Mouse (Mus musculus): Measurements from ENCODE around the gene Zer1. TPM values are rescaled to one million over a fixed set of nuclear protein-coding genes. Genes with fewer than 3 reads are reported as not detected.
"Not testable (repeated sequence)": the region's sequence is repeated elsewhere in the genome, so short reads cannot be mapped to it uniquely, and the experiment has no call there.

Zer1 gene
- total and polyA plus RNA-seq, 2 experiments from 2014 or later = 10.3 to 70.2 TPM

DNA sequence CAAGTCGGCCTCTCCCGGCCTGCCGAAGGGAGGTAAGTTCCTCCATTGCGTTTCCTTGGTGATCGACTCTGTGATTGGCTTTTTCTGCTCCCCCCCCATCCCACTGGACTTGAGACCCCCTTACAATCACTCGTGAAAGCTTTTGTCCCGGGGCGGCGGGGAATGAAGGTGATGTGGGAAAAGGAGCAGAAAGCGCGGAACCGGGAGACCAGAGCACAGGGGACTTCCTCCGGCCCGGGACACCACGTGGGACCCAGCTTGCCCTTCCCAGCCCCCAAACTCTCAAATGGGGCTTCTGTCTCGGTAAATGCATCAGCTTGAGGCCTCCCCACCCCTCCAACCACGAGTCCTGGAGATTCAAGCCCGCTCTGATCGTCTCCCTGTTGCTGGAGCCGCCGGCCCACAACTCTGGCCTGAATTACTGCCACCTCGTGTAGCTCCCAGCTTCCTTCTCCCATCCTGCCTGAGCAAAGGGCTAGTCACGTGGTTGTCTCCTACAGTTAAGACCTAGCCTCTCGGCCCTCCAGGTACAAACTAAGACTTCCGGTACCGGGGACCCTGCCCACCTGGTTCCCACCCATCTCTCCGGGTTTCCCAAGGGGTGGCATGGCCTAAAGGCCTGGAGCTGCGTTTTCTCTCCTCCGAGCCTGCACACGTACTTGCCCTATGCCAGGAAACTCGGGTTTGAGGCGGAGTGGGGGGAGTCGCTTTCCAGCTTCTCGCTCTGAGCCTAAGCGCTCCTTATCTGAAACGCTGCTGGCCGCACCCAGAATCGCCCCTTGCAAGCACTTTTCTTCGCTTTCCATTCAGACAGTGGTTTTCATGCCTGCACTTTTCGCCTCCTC, 61.9 kb downstream of the Zer1 start:
- H3K27me3 ChIP-seq (ENCODE audit: insufficient read depth, low read length) = no peaks in the 10 kb centered on the region
- under 1% methylated on average over 40 of the region's 40 CpGs for WGBS
- peak overlapping the region; percentile 69 for H3K27ac ChIP-seq (ENCODE audit: low read depth, low read length)
- peak overlapping the region; percentile 47 for H3K4me3 ChIP-seq (ENCODE audit: low read depth, low read length)
- ATAC-seq (no peak), DNase-seq (peak; percentile 60)
- H3K9ac ChIP-seq = peak overlapping the region; percentile 57
- no peaks in the 10 kb centered on the region for H3K36me3 ChIP-seq (ENCODE audit: insufficient read depth)
- no peak for TF ChIP-seq CTCF (IDR thresholded peaks at IDR 0.05; ENCODE audit: low read depth)
- peak overlapping the region; percentile 91 for H3K4me2 ChIP-seq (ENCODE audit: low read depth)
- peaks cover 8% of the 10 kb centered on the region; the same call in 1 of the 2 replicates for H3K4me1 ChIP-seq (ENCODE audit: insufficient read depth)
- H3K9me3 ChIP-seq (ENCODE audit: low read length) = no peaks in the 10 kb centered on the region

DNA sequence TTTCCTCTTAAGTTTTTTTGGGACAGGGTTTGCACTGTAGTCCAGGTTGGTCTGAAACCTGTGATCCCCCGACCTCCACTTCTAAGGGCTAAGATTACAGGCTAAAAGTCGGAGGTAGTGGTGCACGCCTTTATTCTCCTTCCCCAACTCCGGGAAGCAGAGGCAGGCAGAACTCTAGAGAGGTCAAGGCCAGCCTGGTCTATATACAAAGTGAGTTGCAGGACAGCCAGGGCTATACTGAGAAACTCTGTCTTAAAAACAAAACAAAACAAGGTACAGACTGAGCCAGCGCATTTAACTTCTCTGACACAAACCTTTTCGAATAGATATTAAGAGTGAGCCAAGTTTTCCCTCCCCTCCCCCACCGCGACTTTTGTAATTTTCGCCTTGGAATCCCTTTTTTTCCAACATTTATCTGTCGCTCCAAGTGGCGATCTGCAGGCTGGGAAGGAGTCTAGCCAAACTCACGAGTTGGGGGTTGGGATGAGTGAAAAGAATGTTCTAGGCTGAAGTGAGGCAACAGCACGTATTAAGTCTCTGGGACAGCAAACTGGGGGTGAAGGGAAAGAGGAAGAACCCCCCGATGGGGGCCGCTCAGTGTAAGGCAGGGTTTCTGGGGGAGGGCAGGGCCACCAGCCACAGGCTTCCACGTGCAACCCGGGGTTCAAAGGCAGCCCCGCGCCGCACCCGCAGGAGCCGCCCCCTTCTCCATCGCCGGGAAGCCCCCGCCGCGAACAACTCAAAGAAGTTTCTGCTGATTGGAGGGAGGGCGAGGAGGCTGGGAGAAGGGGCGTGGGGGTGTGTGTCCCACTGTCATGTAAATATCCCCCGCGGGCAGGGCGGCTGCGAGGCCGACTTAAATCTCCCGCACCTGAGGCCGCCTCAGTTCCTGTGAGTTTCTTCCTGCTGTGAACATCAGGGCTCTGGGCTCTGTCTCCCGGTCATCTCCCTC, 62.9 kb downstream of the Zer1 start:
- Histone ChIP-seq H3K36me3 (ENCODE audit: insufficient read depth) (no peaks in the 10 kb centered on the region), H3K4me3 (ENCODE audit: low read depth, low read length) (peak overlapping the region; percentile 47), H3K27ac (ENCODE audit: low read depth, low read length) (0 out of 2 replicates have a peak overlapping the region, but pooled peaks have one; percentile 29), H3K9ac (peak overlapping the region; percentile 57), H3K4me2 (ENCODE audit: low read depth) (peak overlapping the region; percentile 91), H3K9me3 (ENCODE audit: low read length) (no peaks in the 10 kb centered on the region), H3K4me1 (ENCODE audit: insufficient read depth) (peaks cover 8% of the 10 kb centered on the region; the same call in 1 of the 2 replicates), H3K27me3 (ENCODE audit: insufficient read depth, low read length) (no peaks in the 10 kb centered on the region)
- DNase-seq = peak; percentile 50
- WGBS = 15% methylated on average over 33 of the region's 37 CpGs
- ATAC-seq = no peak
- TF ChIP-seq CTCF (IDR thresholded peaks at IDR 0.05; ENCODE audit: low read depth) = no peak

DNA sequence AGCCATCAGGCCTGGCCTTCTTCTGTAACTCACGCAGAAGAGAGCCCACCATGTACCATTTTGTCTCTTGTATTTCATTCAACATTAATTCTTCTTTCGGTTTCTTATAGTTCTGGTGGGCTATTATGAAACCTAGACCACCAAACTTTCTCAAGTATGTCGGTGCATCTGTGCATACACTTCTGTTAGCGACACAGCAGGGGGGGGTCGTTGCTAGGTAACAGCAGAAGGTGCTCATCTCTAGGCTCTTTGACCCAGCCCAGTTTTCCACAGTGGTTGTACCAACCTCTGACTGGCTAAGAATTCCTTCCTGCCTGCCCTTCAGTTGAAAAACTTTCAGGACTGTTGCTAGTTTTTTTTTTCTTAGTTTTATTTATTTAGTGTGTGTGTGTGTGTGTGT, 66.0 kb downstream of the Zer1 start:
- Histone ChIP-seq H3K4me2 (ENCODE audit: low read depth) (no peak overlapping the region), H3K4me1 (ENCODE audit: insufficient read depth) (peaks cover 8% of the 10 kb centered on the region; the same call in 1 of the 2 replicates), H3K9ac (no peak overlapping the region), H3K9me3 (ENCODE audit: low read length) (no peaks in the 10 kb centered on the region), H3K27ac (ENCODE audit: low read depth, low read length) (no peak overlapping the region), H3K4me3 (ENCODE audit: low read depth, low read length) (no peak overlapping the region), H3K27me3 (ENCODE audit: insufficient read depth, low read length) (no peaks in the 10 kb centered on the region), H3K36me3 (ENCODE audit: insufficient read depth) (no peaks in the 10 kb centered on the region)
- WGBS = 29% methylated on average over 5 of the region's 5 CpGs
- ATAC-seq = no peak
- TF ChIP-seq CTCF (IDR thresholded peaks at IDR 0.05; ENCODE audit: low read depth) = no peak
- DNase-seq = no peak

DNA sequence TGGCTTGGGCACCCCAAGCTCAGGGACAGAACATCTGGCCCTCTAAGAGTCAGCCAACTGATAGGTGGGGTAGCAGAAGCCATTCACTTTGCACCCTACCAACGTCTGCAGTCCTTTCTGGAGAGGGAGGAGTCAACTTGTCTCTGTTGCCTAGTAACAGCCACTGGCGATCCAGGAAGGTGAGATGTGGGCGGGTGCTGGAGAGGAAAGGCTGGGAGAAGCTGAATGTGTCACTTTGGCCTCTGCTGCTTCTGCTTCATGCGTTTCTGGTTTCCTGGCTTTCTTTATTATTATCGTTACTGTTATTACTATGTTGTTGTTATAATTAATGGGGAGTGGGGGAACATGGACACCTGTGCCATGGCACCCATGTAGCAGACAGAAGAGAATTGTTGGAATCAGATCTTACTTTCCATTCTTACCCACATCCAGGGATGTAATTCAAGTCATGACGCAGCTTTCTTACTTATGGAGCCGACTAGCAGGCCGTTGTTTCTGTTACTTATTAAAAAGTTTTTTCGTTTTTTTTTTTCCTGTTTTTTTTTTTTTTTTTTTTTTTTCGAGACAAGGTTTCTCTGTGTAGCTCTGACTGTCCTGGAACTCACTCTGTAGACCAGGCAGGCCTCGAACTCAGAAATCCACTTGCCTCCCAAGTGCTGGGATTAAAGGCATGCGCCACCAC, 67.0 kb downstream of the Zer1 start, which contains the start of gene Set:
TSS of gene Set (plus strand) at position 156 of the 682 bp plus-strand sequence.
- TF ChIP-seq CTCF (IDR thresholded peaks at IDR 0.05; ENCODE audit: low read depth) = no peak
- Histone ChIP-seq H3K4me1 (ENCODE audit: insufficient read depth) (0 out of 2 replicates have a peak, but pooled peaks cover 4% of the 10 kb centered on the region), H3K36me3 (ENCODE audit: insufficient read depth) (no peaks in the 10 kb centered on the region), H3K4me2 (ENCODE audit: low read depth) (no peak within 1 kb of the TSS), H3K27ac (ENCODE audit: low read depth, low read length) (no peak within 1 kb of the TSS), H3K27me3 (ENCODE audit: insufficient read depth, low read length) (no peaks in the 10 kb centered on the region), H3K9ac (no peak within 1 kb of the TSS), H3K9me3 (ENCODE audit: low read length) (no peaks in the 10 kb centered on the region), H3K4me3 (ENCODE audit: low read depth, low read length) (no peak within 1 kb of the TSS)
- DNase-seq (no peak), ATAC-seq (no peak)
- WGBS = 53% methylated on average over 12 of the region's 12 CpGs

DNA sequence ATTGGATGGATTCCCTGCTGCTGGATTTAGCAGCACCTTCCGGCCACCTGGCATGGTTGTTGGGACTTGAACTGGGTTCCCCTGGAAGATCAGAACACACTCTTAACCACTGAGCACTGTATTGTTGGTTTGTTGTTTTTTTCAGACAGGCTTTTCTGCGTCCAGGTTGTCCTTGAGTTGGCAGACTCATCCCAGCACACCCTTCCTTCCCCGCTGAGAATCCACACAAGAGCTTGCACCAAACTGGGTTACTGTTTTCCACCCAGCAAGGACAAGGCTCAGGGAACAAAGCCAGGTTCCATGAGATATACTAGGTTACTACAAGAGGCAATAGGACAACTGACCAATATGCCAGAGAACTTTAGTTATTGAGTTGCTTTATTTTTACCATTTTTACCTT, 67.6 kb downstream of the Zer1 start:
- TF ChIP-seq CTCF (IDR thresholded peaks at IDR 0.05; ENCODE audit: low read depth) = no peak
- 88% methylated on average over 3 of the region's 3 CpGs for whole genome bisulfite sequencing
- Histone ChIP-seq H3K27me3 (ENCODE audit: insufficient read depth, low read length) (no peaks in the 10 kb centered on the region), H3K36me3 (ENCODE audit: insufficient read depth) (no peaks in the 10 kb centered on the region), H3K4me1 (ENCODE audit: insufficient read depth) (0 out of 2 replicates have a peak, but pooled peaks cover 4% of the 10 kb centered on the region), H3K4me2 (ENCODE audit: low read depth) (no peak overlapping the region), H3K9me3 (ENCODE audit: low read length) (no peaks in the 10 kb centered on the region), H3K27ac (ENCODE audit: low read depth, low read length) (no peak overlapping the region), H3K4me3 (ENCODE audit: low read depth, low read length) (no peak overlapping the region), H3K9ac (no peak overlapping the region)
- no peak for DNase-seq
- ATAC-seq = no peak

DNA sequence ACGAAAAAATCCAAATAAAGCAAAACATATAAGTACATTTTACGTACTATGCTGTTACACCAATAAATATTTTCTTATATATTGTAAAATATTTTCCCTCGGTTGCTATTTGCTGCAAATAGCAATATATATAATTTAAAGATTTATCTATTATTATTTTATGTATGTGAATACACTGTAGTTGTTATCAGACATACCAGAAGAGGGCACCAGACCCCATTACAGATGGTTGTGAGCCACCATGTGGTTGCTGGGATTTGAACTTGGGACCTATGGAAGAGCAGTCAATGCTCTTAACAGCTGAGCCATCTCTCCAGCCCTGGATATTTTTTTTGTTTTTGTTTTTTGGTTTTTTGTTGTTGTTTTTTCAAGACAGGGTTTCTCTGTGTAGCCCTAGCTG, 69.1 kb downstream of the Zer1 start:
- not testable (repeated sequence) for H3K9me3 ChIP-seq (ENCODE audit: low read length); H3K4me3 ChIP-seq (ENCODE audit: low read depth, low read length); H3K27ac ChIP-seq (ENCODE audit: low read depth, low read length); H3K36me3 ChIP-seq (ENCODE audit: insufficient read depth); H3K4me1 ChIP-seq (ENCODE audit: insufficient read depth); H3K27me3 ChIP-seq (ENCODE audit: insufficient read depth, low read length); H3K4me2 ChIP-seq (ENCODE audit: low read depth); H3K9ac ChIP-seq; ATAC-seq; DNase-seq
- 94% methylated on average over 3 of the region's 3 CpGs for WGBS
- TF ChIP-seq CTCF (IDR thresholded peaks at IDR 0.05; ENCODE audit: low read depth) = 0 out of 2 replicates have a peak, but pooled peaks have one; percentile 10
